Mouse (Mus musculus) lung, embryonic 14.5 days (tissue): ENCODE results near the gene Anks1b. TPM values are rescaled to one million over a fixed set of nuclear protein-coding genes. Genes with fewer than 3 reads are reported as not detected.

ENCODE experiments used
- ATAC-seq: fragments of 200-750 bp; cut with Nextera tagmentation; 2 replicates; pipeline ENCODE4 v1.8.0; 2017; ENCODE audit warnings: mild to moderate bottlenecking, moderate TSS enrichment, moderate library complexity; ENCODE audit not compliant: insufficient read depth
- DNase-seq: peaks from one replicate; pipeline ENCODE4 v3.0.0-alpha.2; 2015
- H3K27ac ChIP-seq: fragments of 300-500 bp; sonication (generic); 2 replicates; pipeline ENCODE4 v1.5.1; 2014; ENCODE audit warnings: low read depth, mild to moderate bottlenecking, moderate library complexity
- H3K27me3 ChIP-seq: fragments of 300-500 bp; sonication (generic); 2 replicates; pipeline ENCODE4 v1.6.1; 2014; ENCODE audit warnings: low read length, control low read depth; ENCODE audit not compliant: insufficient read depth
- H3K36me3 ChIP-seq: fragments of 300-500 bp; sonication (generic); 2 replicates; pipeline ENCODE4 v1.6.1; 2014; ENCODE audit warnings: control low read depth; ENCODE audit not compliant: insufficient read depth
- H3K4me1 ChIP-seq: fragments of 300-500 bp; sonication (generic); 2 replicates; pipeline ENCODE4 v1.6.1; 2014; ENCODE audit warnings: antibody characterized with exemption, control low read depth; ENCODE audit not compliant: insufficient read depth
- H3K4me2 ChIP-seq: fragments of 300-500 bp; sonication (generic); 2 replicates; pipeline ENCODE4 v1.6.1; 2014; ENCODE audit warnings: mild to moderate bottlenecking
- H3K4me3 ChIP-seq: fragments of 300-500 bp; sonication (generic); 2 replicates; pipeline ENCODE4 v1.5.1; 2014; ENCODE audit warnings: low read depth, low read length
- H3K9ac ChIP-seq: fragments of 300-500 bp; sonication (generic); 2 replicates; pipeline ENCODE4 v1.6.1; 2014
- H3K9me3 ChIP-seq: fragments of 300-500 bp; sonication (generic); 2 replicates; pipeline ENCODE4 v1.6.1; 2016; ENCODE audit warnings: low read depth, low read length, control low read depth
- CTCF ChIP-seq: IDR thresholded peaks from 2 replicates; pipeline ENCODE4 v1.5.1; 2016; ENCODE audit warnings: antibody characterized with exemption, low read depth
- WGBS: fragments of 180-500 bp; shearing (Covaris S2); extraction: QIAGEN DNeasy Blood & Tissue Kit; methylation state at CpG from one replicate; pipeline ENCODE4 v1.1.7; 2014; 5-methylcytosine and 5-hydroxymethylcytosine counted together
- polyA plus RNA-seq: library from polyadenylated mRNA; unstranded; fragments of >200 nt; fragmentation: Nextera tagmentation; extraction: Ambion mirVana; gene quantifications from 2 replicates; pipeline ENCODE4 v1.2.1, GENCODE M21; 2014

Anks1b gene
- polyA plus RNA-seq, 1 experiment from 2014 or later, result 1.2 TPM

GRCm38 (mm10) chr10:90077930-90078329, 204.6 kb downstream of the Anks1b start:
- no peak for TF ChIP-seq CTCF
- Histone ChIP-seq H3K9ac (no peak overlapping the region), H3K4me1 (no peaks in the 10 kb centered on the region), H3K27ac (no peak overlapping the region), H3K9me3 (no peaks in the 10 kb centered on the region), H3K4me2 (no peak overlapping the region), H3K27me3 (no peaks in the 10 kb centered on the region), H3K4me3 (no peak overlapping the region), H3K36me3 (no peaks in the 10 kb centered on the region)
- DNase-seq (no peak), ATAC-seq (no peak)
- 86% methylated on average over 9 of the region's 9 CpGs for WGBS

GRCm38 (mm10) chr10:90081151-90081550, 207.8 kb downstream of the Anks1b start:
- Histone ChIP-seq H3K4me3 (no peak overlapping the region), H3K36me3 (no peaks in the 10 kb centered on the region), H3K9me3 (no peaks in the 10 kb centered on the region), H3K27me3 (no peaks in the 10 kb centered on the region), H3K4me1 (no peaks in the 10 kb centered on the region), H3K9ac (no peak overlapping the region), H3K27ac (no peak overlapping the region), H3K4me2 (no peak overlapping the region)
- no peak for TF ChIP-seq CTCF
- 54% methylated on average over 3 of the region's 3 CpGs for WGBS
- no peak for DNase-seq
- no peak for ATAC-seq

- WGBS, result 13% methylated on average over 7 of the region's 7 CpGs
- Histone ChIP-seq H3K27me3 (no peaks in the 10 kb centered on the region), H3K4me2 (no peak overlapping the region), H3K36me3 (no peaks in the 10 kb centered on the region), H3K9ac (no peak overlapping the region), H3K9me3 (no peaks in the 10 kb centered on the region), H3K4me1 (no peaks in the 10 kb centered on the region), H3K4me3 (no peak overlapping the region), H3K27ac (no peak overlapping the region)
- no peak for ATAC-seq
- TF ChIP-seq CTCF, result peak; percentile 60
- DNase-seq, result peak; percentile 80
Observed at GRCm38 (mm10) chr10:90081630-90082029, 208.3 kb downstream of the Anks1b start.

DNA sequence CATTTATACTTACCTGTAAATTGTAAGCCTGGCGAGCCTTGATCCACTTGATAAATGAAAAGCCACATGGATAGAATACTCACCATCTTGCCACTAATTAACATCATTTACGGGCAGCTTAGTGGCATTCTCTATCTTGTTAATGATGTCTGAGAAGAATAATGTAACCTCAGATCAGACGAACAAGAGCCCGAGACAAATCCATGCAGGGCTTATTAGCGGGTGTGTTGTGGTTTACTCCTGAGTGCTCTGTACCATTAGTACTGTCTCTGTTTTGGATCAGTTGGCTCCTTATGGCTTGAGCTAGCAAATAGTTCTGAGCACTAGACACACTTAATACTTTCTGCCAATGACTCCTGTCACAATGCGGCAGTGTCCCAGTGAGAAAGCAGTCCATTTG, 220.6 kb downstream of the Anks1b start:
- Histone ChIP-seq H3K4me1 (no peaks in the 10 kb centered on the region), H3K27me3 (no peaks in the 10 kb centered on the region), H3K4me2 (no peak overlapping the region), H3K27ac (no peak overlapping the region), H3K9me3 (no peaks in the 10 kb centered on the region), H3K4me3 (no peak overlapping the region), H3K9ac (no peak overlapping the region), H3K36me3 (no peaks in the 10 kb centered on the region)
- ATAC-seq (no peak), DNase-seq (no peak)
- 79% methylated on average over 6 of the region's 6 CpGs for WGBS
- no peak for TF ChIP-seq CTCF

DNA sequence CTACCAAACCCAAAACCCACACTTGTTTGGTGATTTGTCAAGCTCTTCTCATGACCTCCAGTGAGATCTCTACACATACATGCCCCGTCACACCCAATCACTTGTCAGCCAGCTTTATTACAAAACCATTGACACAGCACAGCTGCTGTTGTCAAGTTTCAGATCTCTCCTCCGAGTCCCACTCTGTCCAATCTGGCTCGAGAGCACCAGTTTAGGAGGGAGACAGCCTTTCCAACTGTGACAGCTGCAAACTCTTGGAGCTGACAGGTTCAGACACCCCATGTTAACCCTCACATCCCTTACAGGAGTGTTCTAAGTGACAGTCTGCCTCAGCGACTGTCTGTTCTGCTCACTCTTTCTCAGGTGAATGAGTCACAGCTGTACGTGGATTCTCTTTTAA, 239.4 kb downstream of the Anks1b start:
- Histone ChIP-seq H3K4me1 (no peaks in the 10 kb centered on the region), H3K36me3 (no peaks in the 10 kb centered on the region), H3K4me3 (no peak overlapping the region), H3K9me3 (no peaks in the 10 kb centered on the region), H3K9ac (no peak overlapping the region), H3K27ac (no peak overlapping the region), H3K4me2 (no peak overlapping the region), H3K27me3 (no peaks in the 10 kb centered on the region)
- TF ChIP-seq CTCF, result no peak
- peak; percentile 82 for ATAC-seq
- 29% methylated on average over 5 of the region's 5 CpGs for WGBS
- DNase-seq, result peak; percentile 56

DNA sequence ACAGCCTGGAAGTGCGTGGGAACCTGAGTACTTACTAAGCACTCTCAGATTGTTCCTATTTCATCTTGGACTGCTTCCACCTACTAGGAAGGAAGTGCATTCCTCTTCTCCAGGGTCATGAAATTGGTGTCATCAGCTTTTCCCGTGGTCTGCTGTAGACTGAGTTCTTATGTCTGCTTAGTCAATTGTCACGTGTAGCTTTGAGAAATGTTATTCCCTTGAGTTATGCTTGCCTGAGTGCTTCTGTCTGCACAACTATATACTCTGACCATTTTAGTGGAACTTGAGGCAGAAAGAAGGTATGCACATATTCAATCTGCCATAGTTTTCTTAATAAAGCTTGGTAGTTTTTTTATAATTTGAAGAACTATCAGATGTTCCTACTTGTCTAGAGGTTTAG, 243.6 kb downstream of the Anks1b start:
- no peaks in the 10 kb centered on the region for H3K4me1 ChIP-seq
- ATAC-seq (no peak), DNase-seq (no peak)
- no peaks in the 10 kb centered on the region for H3K27me3 ChIP-seq
- no peaks in the 10 kb centered on the region for H3K9me3 ChIP-seq
- no peak overlapping the region for H3K9ac ChIP-seq
- no peaks in the 10 kb centered on the region for H3K36me3 ChIP-seq
- 75% methylated on average over 3 of the region's 3 CpGs for WGBS
- H3K4me2 ChIP-seq, result no peak overlapping the region
- TF ChIP-seq CTCF, result no peak
- H3K4me3 ChIP-seq, result no peak overlapping the region
- no peak overlapping the region for H3K27ac ChIP-seq

DNA sequence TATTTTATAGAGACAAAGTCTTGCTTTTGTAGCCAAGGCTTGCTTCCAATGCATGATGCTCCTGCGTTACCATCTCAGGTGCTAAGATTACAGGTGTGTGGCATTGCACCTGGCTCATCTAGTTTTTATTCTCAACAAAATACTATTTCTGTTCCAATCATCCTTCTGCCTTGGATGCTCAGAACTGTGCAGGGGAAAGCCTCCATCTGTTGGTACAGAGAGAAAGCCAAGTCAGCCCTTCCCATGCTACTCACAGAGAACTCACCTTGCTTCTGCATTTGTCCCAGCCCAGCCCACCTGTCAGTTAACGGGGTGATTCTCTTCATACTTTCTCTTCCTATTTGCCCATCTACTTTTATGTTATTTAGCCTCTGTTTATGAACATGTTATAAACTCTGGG, 244.5 kb downstream of the Anks1b start:
- H3K4me2 ChIP-seq, result no peak overlapping the region
- H3K4me3 ChIP-seq, result no peak overlapping the region
- no peaks in the 10 kb centered on the region for H3K4me1 ChIP-seq
- H3K27ac ChIP-seq, result no peak overlapping the region
- TF ChIP-seq CTCF, result no peak
- no peak for ATAC-seq
- no peaks in the 10 kb centered on the region for H3K9me3 ChIP-seq
- WGBS, result 89% methylated on average over 2 of the region's 2 CpGs
- no peak for DNase-seq
- no peak overlapping the region for H3K9ac ChIP-seq
- no peaks in the 10 kb centered on the region for H3K36me3 ChIP-seq
- no peaks in the 10 kb centered on the region for H3K27me3 ChIP-seq

DNA sequence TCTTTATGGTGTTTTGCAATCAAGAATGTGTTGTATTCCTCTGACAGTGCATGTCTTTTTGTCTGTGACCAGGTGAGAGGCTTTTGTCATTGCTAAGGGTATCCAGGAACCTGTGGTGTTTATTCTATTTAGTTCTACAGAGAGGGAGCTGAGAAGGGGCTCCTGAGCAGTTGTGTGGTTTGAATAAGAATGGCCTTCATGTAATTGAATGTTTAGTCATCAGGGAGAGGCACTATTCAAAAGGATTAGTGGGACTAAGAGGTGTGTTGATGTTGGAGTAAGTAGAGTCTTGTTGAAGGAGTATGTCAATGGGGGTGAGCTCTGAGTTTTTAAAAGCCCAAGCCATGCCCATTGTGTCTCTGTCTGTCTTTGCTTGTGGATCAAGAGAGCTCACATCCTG, 264.2 kb downstream of the Anks1b start:
- H3K4me2 ChIP-seq, result no peak overlapping the region
- no peak overlapping the region for H3K27ac ChIP-seq
- ATAC-seq (no peak), DNase-seq (no peak)
- H3K4me1 ChIP-seq, result no peaks in the 10 kb centered on the region
- no peaks in the 10 kb centered on the region for H3K36me3 ChIP-seq
- H3K9ac ChIP-seq, result no peak overlapping the region
- no peak overlapping the region for H3K4me3 ChIP-seq
- no peaks in the 10 kb centered on the region for H3K27me3 ChIP-seq
- no peak for TF ChIP-seq CTCF
- H3K9me3 ChIP-seq, result no peaks in the 10 kb centered on the region
